ENCODE assay signal across 30 mouse cellular contexts in the genomic region with DNA sequence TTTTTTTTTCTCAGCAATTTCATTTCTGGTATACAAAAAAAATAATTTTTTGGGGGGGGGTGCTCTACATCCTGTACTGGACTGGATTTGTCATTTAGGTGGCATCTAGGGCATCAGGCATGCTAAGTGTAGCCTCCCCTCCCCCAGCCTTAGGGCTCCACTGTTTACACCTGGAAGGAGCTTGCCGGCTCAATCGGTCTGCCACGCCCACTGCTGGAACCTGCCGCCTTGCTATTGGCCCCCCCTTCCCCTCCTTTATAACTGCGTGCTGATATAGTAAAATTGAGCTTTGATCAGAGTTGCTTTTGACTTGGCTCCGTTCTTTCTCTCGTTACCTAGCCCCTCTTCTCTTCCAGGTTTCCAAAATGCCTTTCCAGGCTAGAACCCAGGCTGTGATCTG. TPM values are rescaled to one million over a fixed set of nuclear protein-coding genes. Genes with fewer than 3 reads are reported as not detected.
"Had no signal": no experiment of that assay in that cellular context is flagged by ENCODE, and none has a peak within 500 bp of the region (broad histone marks: within the 10 kb centered on the region; RNA-seq: fewer than 3 reads in every experiment).

No protein-coding gene starts in this region.

- H3K9me3 ChIP-seq: limb, embryonic 12.5 days; limb, embryonic 15.5 days; neural tube, embryonic 12.5 days; neural tube, embryonic 15.5 days had no signal

- H3K4me2 ChIP-seq: limb, embryonic 12.5 days; limb, embryonic 15.5 days; liver, embryonic 11.5 days; lung, embryonic 14.5 days; midbrain, embryonic 11.5 days; neural tube, embryonic 12.5 days; neural tube, embryonic 15.5 days had no signal

- DNase-seq: kidney, adult 2 months; kidney, postnatal 25 days; layer of hippocampus, postnatal 36 days; left cerebral cortex, postnatal 4 days; liver, postnatal 0 days; lung, embryonic 14.5 days; lung, postnatal 36 days; midbrain, embryonic 14.5 days; right cerebral cortex, adult 18-20 months; right cerebral cortex, postnatal 14 days; right cerebral cortex, postnatal 4 days; thymus, adult 18-20 months; thymus, postnatal 36 days had no signal

- ATAC-seq: liver, postnatal 0 days; lung, postnatal 0 days had no signal

- H3K27ac ChIP-seq: kidney, postnatal 0 days; layer of hippocampus, adult 2 months; left cerebral cortex, adult 2 months; limb, embryonic 12.5 days; limb, embryonic 15.5 days; liver, embryonic 14.5 days; neural tube, embryonic 12.5 days; neural tube, embryonic 15.5 days had no signal

- H3K4me3 ChIP-seq: layer of hippocampus, adult 2 months; left cerebral cortex, adult 2 months; limb, embryonic 12.5 days; limb, embryonic 15.5 days; neural tube, embryonic 12.5 days; neural tube, embryonic 15.5 days had no signal

- H3K4me1 ChIP-seq: limb, embryonic 12.5 days; limb, embryonic 15.5 days; neural tube, embryonic 12.5 days; neural tube, embryonic 15.5 days had no signal

- H3K27me3 ChIP-seq: limb, embryonic 12.5 days; limb, embryonic 15.5 days; neural tube, embryonic 12.5 days; neural tube, embryonic 15.5 days had no signal

- H3K9ac ChIP-seq: limb, embryonic 12.5 days; limb, embryonic 15.5 days; liver, embryonic 14.5 days; liver, postnatal 0 days; lung, embryonic 14.5 days; neural tube, embryonic 12.5 days; neural tube, embryonic 15.5 days had no signal

RNA-seq across cellular contexts. Expression of gene Ifnk, which starts 52.8 kb away (rescaled TPM):
- total RNA-seq: layer of hippocampus, adult 2 months; layer of hippocampus, postnatal 10 days; layer of hippocampus, postnatal 36 days; left cerebral cortex, adult 2 months; left cerebral cortex, postnatal 14 days; left cerebral cortex, postnatal 4 days; megakaryocyte-erythroid progenitor cell, adult 5-6 weeks had no signal
- polyA plus RNA-seq: kidney, adult 2 months; kidney, postnatal 0 days; large intestine, adult 2 months; liver, embryonic 11.5 days; liver, embryonic 14.5 days; midbrain, embryonic 14.5 days; neural tube, embryonic 12.5 days; neural tube, embryonic 15.5 days; testis, adult 2 months; urinary bladder, adult 2 months had no signal
